Mouse (Mus musculus) adrenal gland, adult 18-20 months (tissue): Measurements from ENCODE around the gene Cep126. TPM values are rescaled to one million over a fixed set of nuclear protein-coding genes. Genes with fewer than 3 reads are reported as not detected.

Experiments
- DNase-seq, 2 experiments: peaks; one replicate each; pipeline ENCODE4 v3.0.0; 2021 to 2022; ENCODE audit warnings: low spot score in 2 of 2
- long read RNA-seq, 2 experiments: library from polyadenylated mRNA; stranded (forward); transcript quantifications; one replicate each; pipeline ENCODE4 v2.0.0; 2021
- total RNA-seq, 2 experiments: library from RNA; stranded (reverse); gene quantifications; 1 replicate in 1 of 2; 2 replicates in 1 of 2; pipeline ENCODE4 v1.2.3; 2021

Cep126 gene
- 1 to 10 TPM; 6.1 to 9.1 TPM for total RNA-seq
- long read RNA-seq, experiment 1, partial matches to known transcripts = 0 of 3 reads
- long read RNA-seq, experiment 1, other reads (novel, unspliced or antisense) = 2 of 3 reads
- long read RNA-seq, experiment 2, partial matches to known transcripts = 2 of 5 reads
- long read RNA-seq, experiment 2, other reads (novel, unspliced or antisense) = 0 of 5 reads

DNA sequence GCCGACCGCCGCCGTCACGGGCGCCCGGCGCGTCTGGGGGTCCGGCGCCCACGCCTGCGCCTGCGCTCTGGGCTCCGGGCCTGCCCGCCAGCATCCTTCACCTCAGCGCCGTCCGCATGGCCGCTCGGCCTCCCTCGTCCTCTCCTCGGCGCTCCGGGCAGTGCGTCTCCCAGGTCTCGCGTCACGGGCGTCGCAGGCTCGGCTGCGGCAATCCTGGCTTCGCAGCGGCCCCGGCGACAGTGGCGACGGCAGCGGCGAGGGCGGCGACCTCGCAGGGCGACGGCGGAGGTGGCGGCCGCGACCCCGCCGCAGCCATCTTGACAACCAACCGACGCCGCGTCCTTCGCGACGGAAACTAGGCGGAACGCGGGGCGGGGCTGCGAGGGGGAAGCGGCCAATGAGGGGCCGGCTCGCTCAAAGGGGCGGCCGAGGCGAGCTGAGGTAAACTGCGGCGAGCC lies at the start of gene Cep126:
Gene Cep126 (minus strand): TSS at position 178 of the 458 bp plus-strand sequence.
- peak; percentile 84 to 90 for DNase-seq

DNA sequence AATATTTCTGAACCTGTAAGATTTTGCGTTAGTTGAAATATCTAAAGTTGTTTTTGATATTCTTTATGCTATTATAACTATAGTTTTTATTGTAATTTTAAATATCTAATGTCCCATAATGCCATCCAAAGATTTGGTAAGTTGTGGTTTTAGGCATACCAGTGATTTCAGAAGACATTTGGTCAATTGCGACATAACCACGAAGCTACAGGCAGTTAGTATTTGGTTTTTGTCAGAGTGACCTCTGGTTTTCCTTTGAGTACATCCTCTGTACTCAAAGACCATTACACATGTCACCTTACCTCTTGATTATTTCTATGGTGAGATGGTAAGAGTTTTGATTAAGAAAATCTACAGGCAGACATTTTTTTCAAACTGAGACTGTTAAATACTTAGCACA lies 45.5 kb upstream of the Cep126 start:
- no peak for DNase-seq

DNA sequence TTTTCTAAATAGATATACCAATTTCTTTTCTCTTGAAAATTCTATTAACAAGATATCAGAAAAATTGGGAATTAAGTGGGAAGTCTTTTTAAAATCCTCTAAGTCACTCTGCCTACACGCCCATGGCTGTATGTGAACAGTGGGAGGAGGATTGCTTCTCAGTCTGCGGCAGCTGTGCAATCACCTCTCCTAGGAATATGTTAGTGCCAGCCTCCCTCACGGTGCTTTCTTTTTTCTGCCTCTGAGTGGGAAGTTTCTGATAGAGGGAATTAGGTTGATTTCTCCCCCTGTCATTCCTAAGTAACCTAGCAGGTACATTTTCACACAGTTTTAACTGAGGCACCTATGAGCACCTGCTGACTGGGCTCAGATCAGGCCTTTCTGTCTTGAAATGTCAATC lies 43.0 kb upstream of the Cep126 start:
- no peak for DNase-seq

DNA sequence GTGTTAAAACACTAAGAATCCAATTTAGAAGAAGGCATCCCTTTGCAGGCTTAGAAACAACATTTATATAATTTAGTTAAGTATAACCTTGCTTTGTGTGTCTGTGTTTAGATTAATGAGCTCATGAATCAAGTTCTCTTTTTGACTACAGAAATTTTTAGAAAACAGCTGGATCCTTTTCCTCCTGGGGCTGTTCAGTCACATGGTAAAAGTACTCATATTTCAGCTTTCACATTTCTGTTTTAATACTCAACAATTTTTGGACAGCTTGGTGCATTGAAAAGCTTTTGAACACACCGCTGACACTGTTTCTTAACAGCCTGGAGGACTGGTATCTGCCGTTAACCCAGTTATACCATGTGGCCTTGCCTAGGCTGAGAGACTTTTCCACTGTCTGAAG lies 22.9 kb upstream of the Cep126 start:
- DNase-seq = no peak

DNA sequence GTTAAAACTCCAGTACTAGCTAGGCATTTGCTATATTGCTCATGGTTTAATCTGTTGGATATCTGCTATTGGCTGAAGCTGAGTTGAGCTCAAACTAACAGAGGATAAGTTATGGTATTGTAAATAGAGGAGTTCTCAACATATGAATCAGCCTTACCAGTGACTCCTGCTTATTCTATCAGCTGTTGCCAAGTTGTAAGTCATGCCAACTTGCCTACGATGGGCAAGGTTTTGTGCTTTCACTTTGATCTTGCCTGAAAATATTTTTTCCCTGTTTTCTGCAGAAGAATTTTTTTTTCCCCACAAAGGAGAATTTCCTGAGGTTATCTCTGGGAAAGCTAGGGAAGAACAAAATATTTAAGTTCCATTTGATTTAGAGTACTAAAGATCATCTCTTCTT lies 5.4 kb upstream of the Cep126 start:
- no peak for DNase-seq

DNA sequence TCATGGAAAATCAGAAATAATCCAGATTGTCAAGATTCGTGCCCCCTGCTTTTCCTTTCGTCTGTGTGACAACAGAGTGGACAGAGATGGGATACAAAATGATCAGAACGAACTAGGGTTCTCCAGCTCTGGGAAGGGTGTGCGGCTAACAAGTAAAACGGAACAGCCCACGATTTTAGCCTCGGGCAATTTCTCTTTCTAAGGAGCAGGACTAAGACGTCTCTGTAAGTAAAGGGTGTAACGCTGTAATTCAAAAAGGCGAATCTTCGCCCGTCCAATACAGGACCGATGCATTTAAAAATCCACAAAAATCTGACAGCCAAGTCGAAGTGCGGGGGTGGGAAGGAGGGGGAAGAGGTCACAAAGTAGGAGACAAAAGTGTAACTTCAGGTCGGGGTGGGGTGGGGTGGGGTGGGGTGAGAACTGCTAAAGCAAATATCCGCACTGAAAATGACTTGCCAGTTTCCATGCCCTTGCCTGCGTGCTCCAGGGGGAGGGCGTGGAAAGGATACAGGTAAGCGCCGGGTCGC lies 443 bp downstream of the Cep126 start:
- DNase-seq = no peak

DNA sequence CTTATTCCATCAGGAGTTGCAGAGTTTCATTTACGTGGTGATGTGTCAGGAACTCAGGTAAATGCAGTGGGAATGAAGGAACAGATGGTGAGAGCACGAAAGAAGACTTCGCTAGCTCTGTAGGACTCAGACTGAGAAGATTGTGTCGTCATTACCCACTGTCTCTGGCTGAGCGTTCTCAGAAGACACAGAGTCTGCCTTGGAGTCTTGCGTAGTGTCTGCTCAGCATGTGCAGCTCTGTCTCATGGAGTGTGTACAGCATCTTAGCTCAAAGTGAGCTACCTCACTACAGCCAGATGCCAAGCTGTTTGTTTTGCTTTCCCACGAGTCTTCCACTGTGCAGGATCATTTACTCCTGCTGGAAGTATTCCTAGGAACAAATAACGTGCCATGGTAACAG lies 10.6 kb downstream of the Cep126 start:
- DNase-seq = no peak

DNA sequence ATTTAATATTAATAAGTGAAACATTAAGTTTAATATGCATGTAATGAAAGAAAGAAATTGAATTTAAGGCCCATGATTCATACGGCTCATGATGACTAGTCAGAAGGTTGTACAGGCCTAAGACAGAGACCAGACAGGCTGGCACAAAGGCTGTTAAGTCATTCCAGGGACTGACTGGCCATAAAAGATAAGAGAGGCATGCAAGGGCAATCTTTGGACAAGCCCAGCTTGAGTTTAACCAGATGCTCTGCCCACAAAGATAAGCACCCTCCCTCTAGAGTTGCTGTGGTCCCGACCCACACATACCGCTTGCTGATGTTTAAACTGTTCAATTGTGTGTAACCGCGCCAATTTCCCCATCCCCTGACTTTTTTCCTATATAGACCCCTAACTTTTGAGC lies 19.6 kb downstream of the Cep126 start:
- DNase-seq = no peak

DNA sequence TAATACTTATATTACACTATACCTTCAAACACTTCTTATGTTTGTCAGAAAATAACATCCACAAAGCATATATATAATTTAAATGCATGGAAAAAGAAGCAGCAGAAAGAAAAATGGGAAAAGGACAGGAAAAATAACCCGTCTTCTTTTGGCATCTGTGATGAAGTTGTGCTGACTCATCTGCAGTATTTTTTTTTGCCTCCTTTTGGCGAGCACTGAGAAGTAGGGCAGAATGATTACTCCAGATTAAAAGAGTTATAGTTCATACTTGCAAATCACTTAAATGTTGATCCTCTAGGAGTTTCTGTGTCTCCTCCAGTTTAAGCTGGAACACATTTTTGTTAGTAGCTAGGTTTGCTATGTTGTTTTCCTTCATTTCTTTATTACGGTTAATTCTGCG lies 31.0 kb downstream of the Cep126 start:
- DNase-seq = no peak

DNA sequence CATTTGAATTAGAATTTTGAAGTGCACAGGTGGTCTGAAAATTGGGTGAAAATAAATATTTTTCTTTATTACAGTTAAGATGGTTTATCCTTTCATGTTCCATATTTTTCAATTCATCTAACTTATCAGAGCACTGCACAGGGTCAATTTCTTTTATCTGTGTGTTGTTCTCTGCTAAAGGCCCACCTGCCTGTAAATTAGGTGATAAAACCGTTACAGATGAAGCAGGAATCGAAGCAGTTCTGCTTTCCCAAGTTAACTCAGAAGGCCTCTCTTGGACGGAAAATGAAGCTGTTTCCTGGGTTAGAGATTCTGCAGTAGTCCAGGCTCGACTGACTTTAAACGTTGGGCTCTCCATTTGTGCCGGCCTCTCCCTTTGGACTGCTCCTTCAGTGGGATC lies 33.1 kb downstream of the Cep126 start:
- no peak for DNase-seq

DNA sequence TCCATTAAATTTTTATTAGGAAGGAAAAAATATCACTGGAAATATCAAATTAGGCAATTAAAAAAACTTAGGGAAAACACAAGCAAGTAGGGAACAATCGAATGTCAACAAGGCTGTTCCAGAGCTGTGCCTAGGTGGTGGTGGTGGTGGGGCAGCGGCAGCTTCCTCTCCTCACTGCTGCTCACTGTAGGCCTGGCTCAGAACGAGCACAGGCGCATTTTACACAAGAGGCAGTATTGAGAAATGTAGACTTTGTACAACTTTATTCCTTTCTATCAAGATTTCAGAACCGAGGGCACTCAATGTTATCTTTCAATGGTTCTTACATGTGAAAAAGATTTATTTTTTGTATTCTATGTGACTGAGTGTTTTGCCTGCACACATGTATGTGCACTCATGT lies 55.2 kb downstream of the Cep126 start:
- DNase-seq = no peak

DNA sequence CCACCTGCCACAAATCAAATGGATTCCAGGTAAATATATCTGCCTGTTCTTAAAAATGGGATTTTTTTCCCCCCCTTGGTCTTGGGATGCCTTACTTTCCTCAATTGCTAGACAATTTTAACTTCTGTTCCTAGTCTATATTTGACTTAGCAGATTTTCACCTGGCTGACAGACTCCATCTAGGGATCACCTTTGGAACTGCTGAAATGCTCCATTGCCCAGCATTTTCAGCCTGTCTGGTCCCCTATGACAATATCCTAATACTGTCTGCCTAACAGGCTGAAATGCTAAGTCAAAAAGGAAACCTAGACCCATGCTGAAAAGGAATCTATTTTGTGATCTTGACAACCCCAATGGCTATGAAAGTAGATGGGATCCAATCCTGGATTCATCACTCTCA lies 59.7 kb downstream of the Cep126 start:
- peak in 1 of 2 experiments; percentile 10 for DNase-seq

DNA sequence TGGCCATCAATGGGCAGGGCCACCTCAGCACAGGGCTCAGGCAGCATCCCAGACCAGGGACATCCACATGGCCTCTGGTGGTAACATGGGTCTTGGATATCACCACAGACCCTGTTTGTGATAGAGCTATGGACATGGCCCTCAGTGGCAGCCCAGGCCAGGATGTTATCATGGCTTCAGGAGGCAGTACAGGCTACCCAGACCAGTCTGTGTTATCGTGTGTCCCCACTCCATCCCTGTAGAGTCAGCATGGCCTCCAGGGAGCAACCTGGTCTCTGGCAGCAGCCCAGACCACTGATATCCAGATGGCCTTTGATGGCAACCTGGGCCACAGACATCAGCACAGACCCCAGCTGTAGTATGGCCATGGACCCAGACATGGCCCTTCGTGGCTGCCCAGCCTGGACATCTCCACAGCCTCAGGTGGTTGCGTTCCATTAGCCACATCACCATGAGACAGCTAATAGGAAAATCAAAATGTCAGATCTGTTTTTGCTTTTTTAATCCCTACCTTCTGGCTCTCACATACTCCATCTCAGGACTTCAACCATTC lies 60.8 kb downstream of the Cep126 start:
- no peak for DNase-seq

DNA sequence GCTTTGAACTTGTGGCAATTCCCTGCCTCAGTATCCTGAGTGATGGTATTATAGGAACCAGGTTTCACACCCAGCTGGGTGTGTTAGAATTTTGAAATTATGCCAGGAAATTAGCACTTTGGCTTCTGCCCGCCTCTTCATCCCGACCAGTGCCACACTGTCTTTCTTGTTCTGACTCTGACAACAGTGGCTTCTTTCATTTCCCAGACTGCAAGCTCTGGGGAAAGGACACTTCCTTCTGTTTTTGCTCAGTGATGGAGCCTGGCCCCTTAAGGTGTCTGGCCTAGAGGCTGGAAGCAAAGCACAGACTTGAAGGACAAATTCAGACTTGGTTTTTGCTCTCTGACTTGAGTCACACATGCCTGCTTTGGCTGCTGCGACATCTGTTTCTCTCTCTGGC lies 74.5 kb downstream of the Cep126 start:
- DNase-seq = no peak

DNA sequence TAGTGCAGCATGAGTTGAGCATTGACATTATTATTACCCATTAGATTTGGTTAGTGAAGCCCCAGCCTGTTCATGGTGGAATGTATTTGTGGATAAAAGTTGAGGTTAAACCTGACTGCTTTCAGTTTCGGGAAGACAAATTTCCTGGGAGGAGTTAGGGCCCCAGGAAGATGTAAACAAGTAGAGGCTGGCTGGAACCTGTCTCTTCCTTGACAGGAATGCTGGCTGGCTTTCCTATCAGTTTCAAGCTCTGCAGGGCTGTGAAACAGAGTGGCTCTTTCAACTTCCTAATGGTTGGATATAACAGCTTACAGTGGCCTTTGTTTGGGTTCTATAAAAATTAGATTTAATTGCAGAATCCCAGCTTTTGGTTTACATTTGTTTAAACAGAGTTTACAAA lies 79.3 kb downstream of the Cep126 start:
- no peak for DNase-seq

DNA sequence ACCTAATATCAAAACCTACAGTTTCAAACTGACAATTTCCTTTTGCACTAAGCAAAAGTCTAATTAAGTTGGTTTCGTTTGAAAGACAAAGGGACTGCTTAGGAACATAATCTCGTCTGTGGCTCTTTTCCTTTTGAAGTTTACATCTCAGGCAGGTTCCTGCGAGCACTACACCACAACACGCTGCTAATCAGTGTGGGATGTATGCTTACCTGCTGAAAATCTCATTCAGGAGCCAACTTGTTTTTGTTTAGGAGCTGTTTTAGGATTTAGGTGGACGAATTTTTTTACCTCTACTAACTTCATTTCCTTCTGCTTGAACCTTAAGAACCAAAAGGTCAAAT lies 91.1 kb downstream of the Cep126 start:
- DNase-seq = no peak

DNA sequence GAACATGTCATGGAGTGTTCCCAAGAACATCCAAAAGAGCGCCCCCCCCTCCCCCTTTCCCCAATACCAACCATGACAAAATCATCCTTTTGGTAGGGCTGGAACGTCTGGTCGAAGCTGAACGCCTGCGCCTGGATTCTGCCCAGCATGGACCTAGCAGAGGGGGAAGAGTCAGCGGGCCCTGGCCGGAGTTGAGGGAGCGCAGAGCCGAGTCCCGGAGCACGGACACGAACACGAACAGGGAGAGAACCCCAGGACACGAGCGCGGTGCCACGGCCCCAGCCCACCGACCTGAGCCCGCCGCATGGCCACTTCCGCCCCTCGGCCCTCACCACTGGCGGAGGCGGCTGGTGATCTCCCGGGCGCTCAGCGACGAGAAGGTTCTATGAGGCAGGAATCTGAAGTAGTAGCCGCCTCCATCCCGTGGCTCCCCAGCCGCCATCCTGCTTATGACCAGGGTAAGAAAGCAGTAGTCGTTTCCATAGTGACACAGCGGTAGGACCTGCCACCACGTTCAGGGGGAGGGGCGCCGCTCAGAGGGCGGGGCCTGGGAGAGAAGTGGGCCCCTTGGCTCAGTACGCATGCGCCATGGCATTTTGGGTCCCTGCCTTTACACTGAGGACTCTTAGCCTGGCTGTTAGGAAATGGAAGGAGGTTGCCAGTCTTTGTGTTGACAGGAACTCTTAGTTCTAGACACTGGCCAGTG lies 91.6 kb downstream of the Cep126 start, which contains the start of gene Cfap300:
Gene Cfap300 (minus strand): TSS at position 486 of the 706 bp plus-strand sequence.
- DNase-seq = peak; percentile 95 to 97

DNA sequence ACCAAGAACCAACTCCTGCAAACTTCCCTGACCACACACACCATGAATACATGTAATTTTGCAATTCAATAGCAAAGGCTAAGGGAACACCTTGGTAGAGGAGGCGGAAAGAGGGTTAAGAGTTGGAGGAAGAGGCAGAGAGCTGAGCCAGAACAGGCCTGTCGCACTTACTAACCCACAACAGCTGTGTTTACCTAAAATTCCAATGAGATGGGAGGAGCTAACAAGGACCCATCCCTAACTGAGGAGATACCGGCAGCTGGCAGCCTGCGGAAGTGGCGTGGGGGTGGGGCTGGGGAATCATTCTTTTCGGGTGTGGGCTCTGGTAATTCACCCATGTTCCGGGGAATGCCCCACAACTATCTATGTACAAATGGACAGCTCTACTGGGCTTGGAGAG lies 98.5 kb downstream of the Cep126 start:
- DNase-seq = no peak

DNA sequence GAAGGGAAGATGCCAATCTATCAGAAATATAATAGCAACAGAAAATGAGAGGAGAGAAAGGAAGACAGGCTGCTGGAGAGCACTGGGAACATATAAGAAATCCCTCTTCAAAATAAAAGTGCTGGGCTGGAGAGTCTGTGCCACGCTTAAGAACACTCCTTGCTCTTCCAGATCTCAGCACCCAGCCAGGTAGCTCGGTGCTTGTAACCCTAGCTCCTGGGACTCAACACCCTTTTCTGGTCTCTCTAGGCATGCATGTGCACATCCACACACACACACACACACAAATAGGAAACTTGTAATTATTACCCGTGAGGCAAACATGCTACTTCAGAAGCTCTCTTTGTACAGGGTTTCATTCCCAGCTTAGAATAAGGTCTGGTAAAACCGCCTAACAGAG lies 99.0 kb downstream of the Cep126 start:
- no peak for DNase-seq

DNA sequence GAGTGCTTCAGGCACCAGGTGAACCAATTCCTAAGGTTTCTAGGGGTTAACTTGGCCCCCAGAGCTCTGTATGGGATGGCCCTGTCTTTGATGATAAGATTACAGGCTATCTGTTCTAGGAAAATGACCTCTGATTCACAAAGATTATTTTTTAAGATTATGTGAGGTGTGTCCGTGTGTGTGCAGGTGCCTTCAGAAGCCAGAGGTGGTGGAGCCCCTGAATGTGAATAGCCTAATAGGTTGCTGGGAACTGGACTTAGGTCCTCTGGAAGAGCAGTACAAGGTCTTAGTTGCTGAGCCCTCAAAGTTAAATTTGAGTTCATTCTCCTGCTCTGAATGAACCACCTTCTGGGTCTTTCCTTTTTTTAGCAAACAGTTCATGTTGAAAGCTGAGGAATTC lies 100.0 kb downstream of the Cep126 start:
- DNase-seq = no peak

DNA sequence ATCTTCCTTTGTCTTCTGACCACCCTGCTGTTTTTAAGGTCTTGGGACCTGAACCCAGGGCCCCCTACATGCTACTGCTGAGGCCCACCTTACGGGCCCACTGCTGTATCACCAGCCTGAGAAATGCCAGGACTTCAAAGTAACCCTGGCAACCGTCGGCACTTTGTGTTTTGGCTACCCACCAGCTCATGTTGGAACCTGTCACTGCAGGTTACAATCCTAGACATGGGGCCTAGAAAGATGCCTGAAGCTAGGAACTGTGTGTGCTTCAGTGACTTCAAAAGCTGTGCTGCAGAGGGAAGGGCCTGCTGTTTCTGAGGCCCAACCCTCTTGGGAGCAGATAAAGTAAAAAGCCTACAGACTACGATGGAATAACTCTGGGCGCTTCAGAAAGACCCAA lies 101.2 kb downstream of the Cep126 start:
- DNase-seq = no peak
